Mouse (Mus musculus) effector memory CD4-positive, alpha-beta T cell, adult 5 months (primary cell): Measurements from ENCODE around the gene Minpp1. TPM values are rescaled to one million over a fixed set of nuclear protein-coding genes. Genes with fewer than 3 reads are reported as not detected.

Experiments
- polyA plus RNA-seq: library from polyadenylated mRNA; unstranded; fragments of 100-300 nt; shearing (Covaris generic); gene quantifications from one replicate; pipeline ENCODE4 v1.2.1, GENCODE M21; 2017

The Minpp1 gene
- 29.9 TPM for polyA plus RNA-seq

DNA sequence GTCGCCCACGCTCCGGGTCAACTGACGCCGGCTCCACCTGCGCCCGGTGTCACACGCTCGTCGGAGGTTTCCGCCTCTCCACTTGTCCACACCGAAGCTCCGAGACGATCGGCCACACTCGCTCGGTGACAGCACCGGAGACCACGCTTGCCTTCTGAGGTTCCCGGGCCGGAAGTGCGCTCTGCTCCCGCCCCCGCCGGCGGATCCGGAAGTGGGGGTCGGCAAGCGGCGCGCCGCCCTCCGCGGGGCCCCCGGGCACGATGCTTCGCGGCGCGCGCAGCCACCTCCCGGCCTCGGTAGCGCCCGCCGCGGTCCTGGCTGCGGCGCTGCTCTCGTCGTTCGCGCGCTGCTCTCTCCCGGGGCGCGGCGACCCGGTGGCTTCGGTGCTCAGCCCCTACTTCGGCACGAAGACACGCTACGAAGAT, at the start of gene Minpp1:
TSS of gene Minpp1 (plus strand) at position 89 of the 425 bp plus-strand sequence.

DNA sequence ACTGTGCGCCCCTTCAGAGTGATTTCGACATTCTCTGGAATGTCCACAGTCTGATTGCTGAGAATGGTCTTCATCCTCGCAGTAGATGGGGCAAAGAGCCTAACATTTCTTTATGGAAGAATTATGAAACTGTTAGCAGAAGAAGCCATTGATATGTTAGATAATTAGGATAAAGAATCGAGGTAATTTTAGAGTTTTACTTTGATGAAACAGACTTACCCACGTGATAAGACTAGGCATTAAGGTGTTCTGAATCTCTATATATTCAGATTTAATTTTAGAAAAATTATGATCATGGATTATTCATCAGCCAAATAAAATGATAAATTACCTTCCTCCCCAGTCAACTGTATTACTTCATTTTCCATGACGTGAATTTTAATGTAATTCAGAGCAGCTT, 19.1 kb upstream of the Minpp1 start, which contains the start of gene Rpl9-ps6:
TSS of gene Rpl9-ps6 (minus strand) at position 101 of the 400 bp plus-strand sequence.

Other genes starting within 250 kb of the Minpp1 start
- gene Sgms1, start 96.1 kb upstream of the Minpp1 start, polyA plus RNA-seq: 119 TPM
- gene Rpl9-ps6, start 19.2 kb upstream of the Minpp1 start, polyA plus RNA-seq: 212 TPM
- gene Papss2, start 110.0 kb downstream of the Minpp1 start, polyA plus RNA-seq: not detected